Mouse (Mus musculus): Measurements from ENCODE around the gene Smtnl2.

DNA sequence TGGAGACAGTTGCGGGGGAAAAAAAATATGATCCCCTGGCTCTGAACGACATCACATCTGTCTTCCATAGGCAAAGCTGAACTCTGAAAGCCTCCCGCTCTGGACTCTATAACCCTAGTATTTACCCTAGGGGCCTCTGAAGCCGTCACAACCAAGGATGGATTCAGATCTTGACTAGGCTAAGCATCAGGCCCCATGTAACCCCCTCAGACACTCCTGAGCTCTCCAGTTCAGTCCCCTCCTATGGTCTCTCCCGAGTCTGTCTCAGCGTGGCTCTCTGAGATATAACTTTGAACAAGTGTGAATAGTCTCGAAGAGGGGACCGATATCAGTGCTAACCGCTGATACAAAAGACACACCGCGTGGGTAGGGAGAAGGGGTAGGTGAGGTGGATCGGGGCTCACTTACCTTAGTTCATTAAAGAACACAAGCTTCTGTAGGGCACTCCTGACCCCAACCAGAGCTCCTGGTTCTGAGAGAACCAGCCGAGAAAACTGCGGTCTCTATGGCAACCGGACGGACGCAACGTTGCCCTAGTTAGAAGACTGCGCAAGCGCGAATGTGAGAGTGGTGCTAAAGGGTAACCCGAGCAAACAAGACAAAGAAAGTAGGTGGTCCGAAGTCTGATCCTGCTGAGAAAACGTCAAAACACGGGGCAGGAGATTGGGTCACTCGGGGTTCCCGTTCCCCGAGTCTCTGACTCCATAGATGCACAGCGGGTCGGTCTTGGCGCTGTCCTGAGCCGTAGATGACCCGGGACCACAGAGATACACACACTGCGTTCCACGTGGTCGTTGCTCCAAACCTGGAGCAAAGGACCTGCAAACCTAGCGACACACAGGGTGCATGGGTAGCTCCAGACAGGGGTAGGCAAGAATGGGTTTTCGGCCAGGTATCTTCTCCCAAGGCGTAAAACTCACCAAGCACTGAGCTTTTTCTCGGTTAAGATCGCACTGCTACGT lies 49.8 kb downstream of the Smtnl2 start:
- TF ChIP-seq CTCF (conservative IDR thresholded peaks at IDR 0.05; ENCODE audit: insufficient read depth, insufficient read length, low read depth, low read length) (no peak), POLR2A (IDR thresholded peaks at IDR 0.05; ENCODE audit: low read depth, low read length) (no peak)
